In the genomic region with DNA sequence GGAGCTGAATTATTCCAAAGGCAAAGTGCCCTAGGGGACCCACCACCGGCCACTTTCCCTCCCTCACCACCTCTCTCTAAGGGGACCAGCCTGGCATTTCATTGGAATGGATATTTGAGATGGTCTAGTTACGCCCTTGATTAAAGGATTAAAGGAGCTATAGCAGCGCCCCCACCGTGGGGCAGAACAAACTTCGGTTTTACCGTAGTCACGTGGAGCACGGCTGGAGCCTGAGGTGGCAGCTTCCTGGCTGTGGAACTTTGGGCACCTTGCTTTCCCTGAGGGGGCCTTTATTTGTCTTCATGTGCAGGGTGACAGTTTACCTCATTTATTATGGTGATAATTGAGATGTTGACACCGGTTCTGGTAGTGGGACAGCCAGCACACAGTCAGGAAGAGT, we compare ENCODE assay signal across 9 mouse cellular contexts. TPM values are rescaled to one million over a fixed set of nuclear protein-coding genes. Genes with fewer than 3 reads are reported as not detected.
DNase-seq lines count a peak whose midpoint lies in the region; ATAC-seq and TF ChIP-seq lines count a peak whose summit lies in the region.
"Had no signal": no experiment of that assay in that cellular context is flagged by ENCODE, and none has a peak within 500 bp of the region (broad histone marks: within the 10 kb centered on the region; RNA-seq: fewer than 3 reads in every experiment).

No protein-coding gene starts in this region.

- H3K27ac ChIP-seq in liver, embryonic 11.5 days (ENCODE audit: low read depth, low read length), result no peak overlapping the region
- H3K27ac ChIP-seq in forebrain, embryonic 12.5 days, result no peak overlapping the region
- no peak overlapping the region for H3K27ac ChIP-seq in limb, embryonic 14.5 days (replicated peaks; ENCODE audit: low read depth, low read length)
- H3K27ac ChIP-seq in stomach, embryonic 14.5 days (ENCODE audit: low read length), result no peak overlapping the region

- H3K4me1 ChIP-seq in liver, embryonic 11.5 days (replicated peaks; ENCODE audit: control insufficient read depth, insufficient read depth, low read length), result peaks cover 68% of the 10 kb centered on the region
- H3K4me1 ChIP-seq in forebrain, embryonic 12.5 days, result peaks cover 53% of the 10 kb centered on the region
- peaks cover 36% of the 10 kb centered on the region for H3K4me1 ChIP-seq in limb, embryonic 14.5 days (ENCODE audit: control insufficient read depth, insufficient read depth, low read length)
- H3K4me1 ChIP-seq in stomach, embryonic 14.5 days (ENCODE audit: control insufficient read depth, insufficient read depth, low read length), result peaks cover 47% of the 10 kb centered on the region

- peak overlapping the region; percentile 80 for H3K4me2 ChIP-seq in liver, embryonic 11.5 days
- H3K4me2 ChIP-seq in forebrain, embryonic 12.5 days, result peak overlapping the region; percentile 75
- H3K4me2 ChIP-seq in limb, embryonic 14.5 days (replicated peaks; ENCODE audit: low read depth, low read length, severe bottlenecking), result 0 out of 2 replicates have a peak overlapping the region, but pooled peaks have one; percentile 4
- H3K4me2 ChIP-seq in stomach, embryonic 14.5 days (replicated peaks; ENCODE audit: low read depth, low read length), result peak overlapping the region; percentile 68

- H3K4me3 ChIP-seq in liver, embryonic 11.5 days (ENCODE audit: low read depth, low read length), result peak overlapping the region; percentile 1; the same call in 1 of the 2 replicates
- H3K4me3 ChIP-seq in forebrain, embryonic 12.5 days (replicated peaks), result peak overlapping the region; percentile 91; the same call in 1 of the 2 replicates
- no peak overlapping the region for H3K4me3 ChIP-seq in limb, embryonic 14.5 days (replicated peaks; ENCODE audit: low read length)
- H3K4me3 ChIP-seq in stomach, embryonic 14.5 days (ENCODE audit: low read depth, low read length), result no peak overlapping the region

- H3K27me3 ChIP-seq in liver, embryonic 11.5 days (replicated peaks; ENCODE audit: control insufficient read depth, insufficient read depth, low read length), result no peaks in the 10 kb centered on the region
- no peaks in the 10 kb centered on the region for H3K27me3 ChIP-seq in forebrain, embryonic 12.5 days
- no peaks in the 10 kb centered on the region for H3K27me3 ChIP-seq in limb, embryonic 14.5 days (ENCODE audit: control insufficient read depth, insufficient read depth, low read length)
- H3K27me3 ChIP-seq in stomach, embryonic 14.5 days (ENCODE audit: control insufficient read depth, insufficient read depth, low read length), result no peaks in the 10 kb centered on the region

- H3K9me3 ChIP-seq in liver, embryonic 11.5 days (ENCODE audit: control insufficient read depth, low read length), result no peaks in the 10 kb centered on the region
- no peaks in the 10 kb centered on the region for H3K9me3 ChIP-seq in forebrain, embryonic 12.5 days
- H3K9me3 ChIP-seq in limb, embryonic 14.5 days (ENCODE audit: control insufficient read depth, low read length), result no peaks in the 10 kb centered on the region
- H3K9me3 ChIP-seq in stomach, embryonic 14.5 days (ENCODE audit: control insufficient read depth, low read depth, low read length), result no peaks in the 10 kb centered on the region

- peaks cover 2% of the 10 kb centered on the region; the same call in 1 of the 2 replicates for H3K36me3 ChIP-seq in liver, embryonic 11.5 days (ENCODE audit: control insufficient read depth, insufficient read depth, low read length)
- no peaks in the 10 kb centered on the region for H3K36me3 ChIP-seq in forebrain, embryonic 12.5 days (replicated peaks)
- H3K36me3 ChIP-seq in limb, embryonic 14.5 days (ENCODE audit: control insufficient read depth, insufficient read depth, low read length), result no peaks in the 10 kb centered on the region
- no peaks in the 10 kb centered on the region for H3K36me3 ChIP-seq in stomach, embryonic 14.5 days (ENCODE audit: control insufficient read depth, insufficient read depth, low read length)

- TF ChIP-seq POLR2A in limb, embryonic 14.5 days (IDR thresholded peaks at IDR 0.05; ENCODE audit: borderline replicate concordance, extremely low read depth, insufficient read depth, insufficient read length), result no peak

- ATAC-seq in liver, embryonic 11.5 days (replicated peaks; ENCODE audit: low FRiP score), result no peak
- ATAC-seq in forebrain, embryonic 12.5 days (ENCODE audit: low FRiP score), result no peak
- ATAC-seq in limb, embryonic 14.5 days (ENCODE audit: low FRiP score, low read depth), result no peak
- no peak for ATAC-seq in stomach, embryonic 14.5 days (ENCODE audit: insufficient number of reproducible peaks, insufficient read depth, low FRiP score, low read depth)

- WGBS in liver, embryonic 11.5 days, result 42% methylated on average over 9 of the region's 9 CpGs
- 20% methylated on average over 9 of the region's 9 CpGs for WGBS in forebrain, embryonic 12.5 days
- WGBS in limb, embryonic 14.5 days, result 22% methylated on average over 9 of the region's 9 CpGs
- 33% methylated on average over 9 of the region's 9 CpGs for WGBS in stomach, embryonic 14.5 days

- DNase-seq in liver, embryonic 11.5 days (ENCODE audit: low spot score), result no peak
- DNase-seq in liver (no peak), MN1 (ENCODE audit: low spot score) (no peak)
- no peak for DNase-seq in limb, embryonic 14.5 days (ENCODE audit: low spot score)
- no peak for DNase-seq in heart, adult 8-10 months (ENCODE audit: low spot score)
- no peak for DNase-seq in adrenal gland, adult 18-20 months (ENCODE audit: low spot score in 2 of 2)
- DNase-seq: heart, adult 11 months had no signal

- H3K9ac ChIP-seq in liver, embryonic 11.5 days (ENCODE audit: low read depth, low read length), result no peak overlapping the region; the same call in 1 of the 2 replicates
- H3K9ac ChIP-seq in forebrain, embryonic 12.5 days, result peak overlapping the region; percentile 95
- H3K9ac ChIP-seq in limb, embryonic 14.5 days (ENCODE audit: low read depth, low read length, severe bottlenecking), result no peak overlapping the region
- H3K9ac ChIP-seq in stomach, embryonic 14.5 days (replicated peaks; ENCODE audit: low read depth, low read length), result no peak overlapping the region

RNA-seq across cellular contexts. Expression of gene Cmip, which starts 4.8 kb away (rescaled TPM):
- polyA plus RNA-seq in liver, embryonic 11.5 days (2014; fragmentation: Nextera tagmentation; extraction: Ambion mirVana), result 14.3 and 17.1 TPM in 2 replicates
- polyA plus RNA-seq in forebrain, embryonic 12.5 days (2016; fragmentation: Nextera tagmentation; extraction: Ambion mirVana), result 28.3 and 30.5 TPM in 2 replicates
- 39.7 and 48.3 TPM in 2 replicates for polyA plus RNA-seq in limb, embryonic 14.5 days (2012; rRNA removed)
- 27.1 and 37.1 TPM in 2 replicates for polyA plus RNA-seq in limb, embryonic 14.5 days (2014; fragmentation: Nextera tagmentation; extraction: Ambion mirVana)
- polyA plus RNA-seq in stomach, embryonic 14.5 days (2014; fragmentation: Nextera tagmentation; extraction: Ambion mirVana), result 18.6 and 21.6 TPM in 2 replicates
- 10 to 100 TPM; 14.4 to 20.4 (median 16.3) TPM for total RNA-seq in heart, adult 8-10 months (2022)
- total RNA-seq in adrenal gland, adult 18-20 months (2021), result 100 to 1,000 TPM; 115 to 162 TPM

Comparison
In these comparisons a context has a peak if more than half of its experiments do, and no peak if none do; other contexts are left out.
1. H3K4me2 ChIP-seq: peak in every context shown above with its lines; median percentile 80 in liver, embryonic 11.5 days; 75 in forebrain, embryonic 12.5 days; 68 in stomach, embryonic 14.5 days; 4 in limb, embryonic 14.5 days.
2. H3K4me3 ChIP-seq: peak in liver, embryonic 11.5 days (single experiment) and forebrain, embryonic 12.5 days (single experiment); none in limb, embryonic 14.5 days (single experiment) and stomach, embryonic 14.5 days (single experiment).